Mouse (Mus musculus) 416B (cell line): Measurements from ENCODE around the gene Macrod2.

Source experiments
- DNase-seq: peaks from one replicate; pipeline ENCODE4 v3.0.0; 2011; ENCODE audit warnings: low read depth

Macrod2 gene

GRCm38 (mm10) chr2:142230985-142231549 is 1836.0 kb downstream of the Macrod2 start:
- no peak for DNase-seq

GRCm38 (mm10) chr2:142232828-142233227 is 1837.7 kb downstream of the Macrod2 start:
- no peak for DNase-seq

- no peak for DNase-seq
Measured at GRCm38 (mm10) chr2:142243483-142243882, 1848.4 kb downstream of the Macrod2 start.

- DNase-seq = no peak
Measured at GRCm38 (mm10) chr2:142250383-142250782, 1855.3 kb downstream of the Macrod2 start.

GRCm38 (mm10) chr2:142251518-142251917 is 1856.4 kb downstream of the Macrod2 start:
- no peak for DNase-seq

GRCm38 (mm10) chr2:142253913-142254312 is 1858.8 kb downstream of the Macrod2 start:
- DNase-seq = peak; percentile 42

GRCm38 (mm10) chr2:142254566-142254965 is 1859.5 kb downstream of the Macrod2 start:
- DNase-seq = no peak

- no peak for DNase-seq
Measured at GRCm38 (mm10) chr2:142257501-142257900, 1862.4 kb downstream of the Macrod2 start.

GRCm38 (mm10) chr2:142261046-142261445 is 1865.9 kb downstream of the Macrod2 start:
- DNase-seq = no peak

- DNase-seq = no peak
Measured at GRCm38 (mm10) chr2:142264697-142265096, 1869.6 kb downstream of the Macrod2 start.

GRCm38 (mm10) chr2:142267836-142268235 is 1872.7 kb downstream of the Macrod2 start:
- no peak for DNase-seq

- no peak for DNase-seq
Measured at GRCm38 (mm10) chr2:142286761-142287160, 1891.7 kb downstream of the Macrod2 start.

- no peak for DNase-seq
Measured at GRCm38 (mm10) chr2:142294831-142295230, 1899.7 kb downstream of the Macrod2 start.

GRCm38 (mm10) chr2:142303098-142303911 is 1908.2 kb downstream of the Macrod2 start:
- DNase-seq = no peak

GRCm38 (mm10) chr2:142303912-142304182 is 1908.7 kb downstream of the Macrod2 start:
- no peak for DNase-seq

- no peak for DNase-seq
Measured at GRCm38 (mm10) chr2:142323158-142323557, 1928.0 kb downstream of the Macrod2 start.

- DNase-seq = no peak
Measured at GRCm38 (mm10) chr2:142326737-142327136, 1931.6 kb downstream of the Macrod2 start.

- DNase-seq = no peak
Measured at GRCm38 (mm10) chr2:142329761-142330160, 1934.7 kb downstream of the Macrod2 start.

GRCm38 (mm10) chr2:142334441-142335102 is 1939.5 kb downstream of the Macrod2 start:
- DNase-seq = no peak

GRCm38 (mm10) chr2:142335103-142335999 is 1940.2 kb downstream of the Macrod2 start:
- no peak for DNase-seq

GRCm38 (mm10) chr2:142344021-142344420 is 1948.9 kb downstream of the Macrod2 start:
- no peak for DNase-seq

- no peak for DNase-seq
Measured at GRCm38 (mm10) chr2:142344758-142345157, 1949.6 kb downstream of the Macrod2 start.
